Mouse (Mus musculus) cerebral cortex, adult 2 months (tissue): Measurements from ENCODE around the gene Slc6a13.

ENCODE experiments used
- WGBS: fragments of 180-500 bp; shearing (Covaris S2); methylation state at CpG from one replicate; pipeline ENCODE4 v1.1.7; 2018; 5-methylcytosine and 5-hydroxymethylcytosine counted together

Gene Slc6a13

GRCm38 (mm10) chr6:121376159-121376558, 76.1 kb downstream of the Slc6a13 start:
- 80% methylated on average over 12 of the region's 12 CpGs for WGBS

DNA sequence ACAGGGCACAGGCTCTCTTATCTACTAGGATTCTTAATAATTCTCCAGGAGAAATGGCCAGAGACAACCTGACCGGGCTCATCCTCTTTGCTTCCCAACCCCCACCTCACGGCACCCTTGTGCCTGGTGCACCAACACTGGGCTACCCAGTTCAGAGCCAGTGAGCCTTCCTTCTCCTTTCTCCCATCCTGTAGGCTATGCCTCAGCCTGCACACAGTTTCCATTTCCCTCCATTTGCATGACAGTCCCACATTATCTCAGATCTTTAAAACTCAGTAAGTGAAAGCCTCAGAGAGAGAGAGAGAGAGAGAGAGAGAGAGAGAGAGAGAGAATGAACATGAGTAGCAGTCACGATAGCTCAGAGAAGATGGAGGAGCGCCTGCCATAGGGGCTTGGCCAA, 78.2 kb downstream of the Slc6a13 start:
- 74% methylated on average over 4 of the region's 4 CpGs for WGBS

- 83% methylated on average over 8 of the region's 8 CpGs for WGBS
Measured at GRCm38 (mm10) chr6:121380576-121380975, 80.5 kb downstream of the Slc6a13 start.

DNA sequence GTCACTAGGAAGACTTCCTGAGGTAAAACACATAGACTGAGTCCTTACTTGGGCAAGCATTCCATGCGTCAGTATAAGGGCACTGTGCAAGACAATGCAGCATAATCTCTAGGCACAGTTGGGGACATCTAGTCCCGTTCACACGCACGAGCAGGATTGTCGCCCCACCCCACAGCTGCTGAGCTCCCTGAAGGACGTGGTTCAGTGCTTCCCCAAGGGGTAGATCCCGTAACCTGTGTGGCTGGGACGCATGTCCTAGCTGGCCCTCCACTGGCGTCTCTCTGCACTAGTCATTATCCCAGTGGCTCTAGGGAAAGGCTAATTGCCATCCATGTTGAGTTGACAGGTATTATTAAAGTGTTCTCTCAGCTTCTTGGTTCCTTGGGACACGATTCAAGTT, 82.0 kb downstream of the Slc6a13 start:
- WGBS, result 59% methylated on average over 10 of the region's 10 CpGs

DNA sequence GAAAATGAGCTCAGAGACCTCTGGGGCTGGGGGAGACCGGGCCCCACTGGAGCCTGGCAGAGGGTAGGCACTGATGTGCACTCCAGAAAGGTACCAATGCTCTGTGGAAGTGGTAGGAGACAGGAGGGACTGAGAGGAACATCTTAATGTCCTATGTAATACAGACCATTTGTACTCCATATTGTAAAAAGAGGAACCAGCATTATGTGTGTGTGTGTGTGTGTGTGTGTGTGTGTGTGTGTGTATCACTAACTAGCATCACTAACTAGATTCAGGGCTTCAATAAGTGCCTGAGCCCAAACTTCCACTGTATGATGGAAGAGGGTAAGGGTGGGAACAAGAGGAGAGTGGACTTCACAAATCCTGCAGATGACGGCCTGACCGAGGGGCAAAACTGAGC, 85.4 kb downstream of the Slc6a13 start:
- WGBS, result 92% methylated on average over 3 of the region's 3 CpGs
